Mouse (Mus musculus) limb, embryonic 13.5 days (tissue): ENCODE results near the gene Kcnh6. TPM values are rescaled to one million over a fixed set of nuclear protein-coding genes. Genes with fewer than 3 reads are reported as not detected.

Experiments used
- ATAC-seq: fragments of 200-750 bp; cut with Nextera tagmentation; 2 replicates; pipeline ENCODE4 v1.8.0; 2017; ENCODE audit warnings: low read depth, moderate number of reproducible peaks, moderate TSS enrichment; ENCODE audit not compliant: low FRiP score
- H3K27ac ChIP-seq: fragments of 300-500 bp; sonication (generic); 2 replicates; pipeline ENCODE4 v1.5.1; 2015; ENCODE audit warnings: inconsistent platforms, mild to moderate bottlenecking, moderate library complexity
- H3K27me3 ChIP-seq: fragments of 300-500 bp; sonication (generic); 2 replicates; pipeline ENCODE4 v1.6.1; 2015; ENCODE audit warnings: mild to moderate bottlenecking, inconsistent platforms
- H3K36me3 ChIP-seq: fragments of 300-500 bp; sonication (generic); 2 replicates; pipeline ENCODE4 v1.6.1; 2015; ENCODE audit warnings: inconsistent platforms, mild to moderate bottlenecking, moderate library complexity
- H3K4me1 ChIP-seq: fragments of 300-500 bp; sonication (generic); 2 replicates; pipeline ENCODE4 v1.6.1; 2015; ENCODE audit warnings: inconsistent platforms
- H3K4me2 ChIP-seq: fragments of 300-500 bp; sonication (generic); replicated peaks from 2 replicates; pipeline ENCODE4 v1.6.1; 2015; ENCODE audit warnings: inconsistent platforms, mild to moderate bottlenecking, moderate library complexity
- H3K4me3 ChIP-seq: fragments of 300-500 bp; sonication (generic); 2 replicates; pipeline ENCODE4 v1.5.1; 2015; ENCODE audit warnings: moderate library complexity, mild to moderate bottlenecking, inconsistent platforms
- H3K9ac ChIP-seq: fragments of 300-500 bp; sonication (generic); 2 replicates; pipeline ENCODE4 v1.6.1; 2015; ENCODE audit warnings: mild to moderate bottlenecking, inconsistent platforms
- H3K9me3 ChIP-seq: fragments of 300-500 bp; sonication (generic); 2 replicates; pipeline ENCODE4 v1.6.1; 2016; ENCODE audit warnings: inconsistent platforms
- WGBS: fragments of 180-500 bp; shearing (Covaris S2); methylation state at CpG from one replicate; pipeline ENCODE4 v1.1.7; 2015; 5-methylcytosine and 5-hydroxymethylcytosine counted together
- polyA plus RNA-seq: library from polyadenylated mRNA; unstranded; fragments of >200 nt; fragmentation: Nextera tagmentation; extraction: Ambion mirVana; gene quantifications from 2 replicates; pipeline ENCODE4 v1.2.1, GENCODE M21; 2015

Kcnh6 gene
- polyA plus RNA-seq, 1 experiment from 2014 or later, result 0.22 TPM

DNA sequence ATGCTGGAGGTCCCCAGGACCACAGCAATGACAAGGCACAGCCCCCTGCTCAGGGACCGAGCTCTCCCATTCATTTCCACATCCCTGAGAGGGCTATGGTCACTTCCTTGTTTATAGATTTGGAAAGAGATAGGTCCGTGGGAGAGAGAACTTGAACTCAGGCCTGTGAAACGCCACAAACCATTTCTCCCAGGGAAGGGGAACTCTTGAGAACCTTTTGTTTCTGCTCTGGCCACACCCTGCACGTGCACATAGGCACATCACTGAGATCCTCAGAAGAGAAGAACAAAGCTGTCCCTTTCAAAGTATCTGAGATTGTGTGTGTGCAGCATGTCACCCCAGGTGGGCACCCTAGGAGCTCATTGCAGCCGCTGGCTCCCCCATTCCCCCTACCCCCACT, 29.3 kb upstream of the Kcnh6 start:
- Histone ChIP-seq H3K36me3 (no peaks in the 10 kb centered on the region), H3K4me2 (no peak overlapping the region), H3K9me3 (no peaks in the 10 kb centered on the region), H3K4me3 (no peak overlapping the region), H3K27ac (no peak overlapping the region), H3K4me1 (no peaks in the 10 kb centered on the region), H3K27me3 (peaks cover 4% of the 10 kb centered on the region; the same call in 1 of the 2 replicates), H3K9ac (no peak overlapping the region)
- 68% methylated on average over 5 of the region's 5 CpGs for WGBS
- no peak for ATAC-seq

DNA sequence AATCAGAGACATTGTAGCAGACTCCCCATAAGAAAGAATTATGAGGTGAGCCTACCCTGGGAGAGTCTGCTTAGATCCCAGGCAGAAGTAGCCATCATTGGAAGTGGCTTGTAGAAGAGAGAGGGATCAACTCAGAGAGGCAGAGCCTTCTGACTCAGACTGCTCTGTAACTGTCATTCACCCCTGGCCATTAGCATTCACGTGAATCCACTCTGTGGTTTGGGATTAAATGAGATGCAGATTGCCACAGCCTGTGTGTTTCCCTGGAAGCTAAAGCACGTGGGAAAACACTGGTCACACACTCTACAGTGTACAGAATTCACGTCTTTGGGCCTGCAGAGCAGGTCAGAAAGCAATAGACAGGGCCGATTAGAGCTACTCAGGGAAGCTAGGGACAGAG, 23.5 kb upstream of the Kcnh6 start:
- Histone ChIP-seq H3K27ac (no peak overlapping the region), H3K36me3 (no peaks in the 10 kb centered on the region), H3K27me3 (no peaks in the 10 kb centered on the region), H3K4me3 (no peak overlapping the region), H3K9me3 (no peaks in the 10 kb centered on the region), H3K4me2 (no peak overlapping the region), H3K9ac (no peak overlapping the region), H3K4me1 (no peaks in the 10 kb centered on the region)
- WGBS, result 59% methylated on average over 4 of the region's 4 CpGs
- ATAC-seq, result no peak

DNA sequence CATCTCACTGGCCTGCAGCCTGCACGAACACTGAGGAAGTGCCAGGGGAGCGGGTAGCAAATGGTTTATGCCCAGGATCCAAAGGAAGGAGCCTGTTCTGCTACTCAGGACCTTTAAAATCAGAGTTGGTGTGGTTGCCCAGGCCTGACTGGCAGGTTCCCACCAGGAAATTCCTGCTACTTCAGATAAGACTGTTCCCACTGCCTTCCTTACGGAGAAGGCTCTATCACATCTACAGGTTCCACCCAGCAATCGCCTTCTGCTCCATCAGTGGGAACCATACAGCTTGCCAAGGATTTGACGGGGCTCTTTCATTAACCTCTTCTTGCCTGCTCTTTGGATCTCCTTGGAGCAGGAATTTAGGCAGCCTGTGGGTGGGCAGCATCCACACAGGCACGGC, 20.5 kb upstream of the Kcnh6 start:
- Histone ChIP-seq H3K27ac (no peak overlapping the region), H3K27me3 (no peaks in the 10 kb centered on the region), H3K9ac (no peak overlapping the region), H3K4me2 (no peak overlapping the region), H3K4me1 (no peaks in the 10 kb centered on the region), H3K36me3 (no peaks in the 10 kb centered on the region), H3K9me3 (no peaks in the 10 kb centered on the region), H3K4me3 (no peak overlapping the region)
- WGBS, result 78% methylated on average over 6 of the region's 6 CpGs
- ATAC-seq, result no peak

DNA sequence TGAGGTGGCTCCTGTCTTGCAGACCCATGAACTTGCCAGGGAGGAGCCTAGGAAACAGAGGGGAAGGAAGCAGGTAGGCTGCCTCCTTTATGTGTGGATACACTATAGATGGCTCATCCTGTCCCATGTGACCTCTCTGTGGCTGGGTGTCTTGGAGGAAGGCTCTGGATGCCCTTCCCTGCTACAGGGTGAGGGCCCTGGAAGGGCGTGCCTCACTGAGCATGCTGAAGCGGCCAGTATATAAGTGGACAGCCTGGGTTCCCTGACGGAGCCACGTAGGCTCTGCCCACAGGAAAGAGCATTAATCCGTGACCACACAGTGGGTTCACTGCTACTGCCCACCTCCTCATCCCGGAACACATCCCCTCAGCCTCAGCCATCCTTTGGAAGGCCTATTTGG, 18.5 kb upstream of the Kcnh6 start:
- no peak for ATAC-seq
- Histone ChIP-seq H3K9ac (no peak overlapping the region), H3K4me1 (no peaks in the 10 kb centered on the region)

DNA sequence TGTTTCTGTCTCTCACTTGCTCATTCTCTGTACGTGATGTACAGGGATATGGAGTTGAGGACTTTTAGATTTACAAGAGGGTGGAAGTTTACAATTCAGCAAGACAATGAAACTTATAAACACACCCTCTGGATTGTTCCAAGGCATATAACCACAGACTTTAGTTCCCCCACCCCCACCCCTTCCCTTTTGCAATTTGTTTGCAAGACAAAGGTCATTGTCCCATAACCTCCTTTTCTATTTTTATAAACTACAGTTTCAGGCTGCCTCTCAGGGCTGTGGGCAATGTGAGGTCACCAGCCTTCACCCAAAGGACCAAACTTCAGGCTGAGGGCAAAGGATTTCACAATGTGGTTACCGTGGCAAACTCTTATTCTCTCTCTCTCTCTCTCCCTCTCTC, 17.7 kb upstream of the Kcnh6 start:
- no peak for ATAC-seq

More for the DNA sequence above, 18.5 kb upstream of the Kcnh6 start:
- H3K9me3 ChIP-seq, result no peaks in the 10 kb centered on the region
- no peaks in the 10 kb centered on the region for H3K27me3 ChIP-seq
- H3K4me3 ChIP-seq, result no peak overlapping the region
- H3K27ac ChIP-seq, result no peak overlapping the region
- no peaks in the 10 kb centered on the region for H3K36me3 ChIP-seq
- WGBS, result 87% methylated on average over 6 of the region's 6 CpGs
- H3K4me2 ChIP-seq, result no peak overlapping the region

DNA sequence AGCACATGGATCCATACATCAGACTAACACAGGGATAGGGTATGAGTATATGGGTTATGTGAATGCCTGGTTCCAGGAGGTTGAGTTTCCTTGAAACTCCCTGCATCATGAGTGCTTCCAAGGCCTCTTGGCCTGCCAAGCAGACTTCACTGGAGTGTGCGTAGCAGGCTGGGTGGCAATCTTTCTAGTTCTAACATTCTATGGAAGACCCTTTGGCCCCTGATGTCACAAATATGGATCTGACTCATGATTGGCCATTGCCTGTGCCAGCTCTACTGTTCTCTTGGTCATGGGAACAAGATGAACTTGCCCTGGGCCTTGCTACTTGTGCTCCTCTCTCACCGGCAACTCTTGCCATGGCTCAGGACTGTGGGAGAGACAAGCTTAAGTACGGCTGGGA, 13.5 kb upstream of the Kcnh6 start, which contains the start of gene Ace3:
Ace3 (plus strand) TSS at position 301 of the 400 bp plus-strand sequence.
- Histone ChIP-seq H3K27ac (no peak within 1 kb of the TSS), H3K4me2 (no peak within 1 kb of the TSS), H3K9me3 (no peaks in the 10 kb centered on the region), H3K9ac (no peak within 1 kb of the TSS), H3K36me3 (no peaks in the 10 kb centered on the region), H3K4me3 (no peak within 1 kb of the TSS), H3K27me3 (no peaks in the 10 kb centered on the region), H3K4me1 (no peaks in the 10 kb centered on the region)
- ATAC-seq, result no peak
- 96% methylated on average over 3 of the region's 3 CpGs for WGBS

More for the DNA sequence above, 17.7 kb upstream of the Kcnh6 start:
- Histone ChIP-seq H3K4me2 (no peak overlapping the region), H3K9me3 (no peaks in the 10 kb centered on the region), H3K9ac (no peak overlapping the region), H3K4me3 (no peak overlapping the region), H3K27ac (no peak overlapping the region), H3K4me1 (no peaks in the 10 kb centered on the region), H3K36me3 (no peaks in the 10 kb centered on the region), H3K27me3 (no peaks in the 10 kb centered on the region)
- WGBS, result 65% methylated on average over 2 of the region's 2 CpGs

DNA sequence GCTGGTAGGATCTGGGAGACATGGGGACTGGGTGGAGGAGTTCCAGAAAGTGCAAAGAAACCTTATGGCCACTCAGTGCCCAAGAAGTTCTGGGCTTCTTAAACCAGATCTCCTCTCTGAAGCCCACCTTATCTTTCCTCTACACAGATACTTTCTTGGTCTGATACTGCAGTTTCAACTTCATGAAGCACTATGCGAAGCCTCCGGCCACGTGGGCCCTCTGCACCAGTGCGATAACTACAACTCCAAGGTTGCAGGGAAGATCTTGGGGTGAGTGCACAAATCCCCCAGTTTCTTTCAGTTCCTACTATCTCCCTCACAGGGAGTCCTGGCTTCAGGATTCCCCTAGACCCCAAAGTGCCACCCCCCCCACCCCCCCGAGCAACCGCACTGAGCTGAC, 7.9 kb upstream of the Kcnh6 start:
- H3K27me3 ChIP-seq, result no peaks in the 10 kb centered on the region
- H3K4me3 ChIP-seq, result no peak overlapping the region
- H3K27ac ChIP-seq, result no peak overlapping the region
- no peak for ATAC-seq
- 91% methylated on average over 6 of the region's 6 CpGs for WGBS
- H3K36me3 ChIP-seq, result no peaks in the 10 kb centered on the region
- no peak overlapping the region for H3K9ac ChIP-seq
- H3K4me1 ChIP-seq, result no peaks in the 10 kb centered on the region
- H3K9me3 ChIP-seq, result no peaks in the 10 kb centered on the region
- no peak overlapping the region for H3K4me2 ChIP-seq

DNA sequence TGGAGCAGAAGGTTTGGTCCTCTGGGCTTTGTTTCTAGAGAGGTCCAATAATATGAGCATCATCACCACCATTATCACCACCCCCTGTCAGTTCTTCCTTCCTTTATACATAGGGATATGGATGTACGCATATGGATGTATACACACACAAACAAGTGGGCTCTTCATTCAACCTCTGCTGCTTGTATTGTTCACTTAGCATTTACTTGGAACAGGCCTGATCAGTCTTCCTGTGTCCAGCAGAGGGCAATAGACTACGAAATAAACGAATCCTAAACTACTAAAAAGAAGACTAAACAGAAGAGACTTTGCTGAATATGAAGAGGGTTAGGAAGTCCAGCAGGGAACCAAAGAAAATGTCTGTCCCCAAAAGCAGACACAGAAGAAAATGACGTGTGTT, 6.2 kb upstream of the Kcnh6 start:
- H3K9ac ChIP-seq, result no peak overlapping the region
- H3K4me3 ChIP-seq, result no peak overlapping the region
- no peak overlapping the region for H3K4me2 ChIP-seq
- no peak overlapping the region for H3K27ac ChIP-seq
- no peaks in the 10 kb centered on the region for H3K4me1 ChIP-seq
- no peaks in the 10 kb centered on the region for H3K36me3 ChIP-seq
- H3K9me3 ChIP-seq, result no peaks in the 10 kb centered on the region
- no peaks in the 10 kb centered on the region for H3K27me3 ChIP-seq
- ATAC-seq, result no peak
- 41% methylated on average over 4 of the region's 4 CpGs for WGBS

DNA sequence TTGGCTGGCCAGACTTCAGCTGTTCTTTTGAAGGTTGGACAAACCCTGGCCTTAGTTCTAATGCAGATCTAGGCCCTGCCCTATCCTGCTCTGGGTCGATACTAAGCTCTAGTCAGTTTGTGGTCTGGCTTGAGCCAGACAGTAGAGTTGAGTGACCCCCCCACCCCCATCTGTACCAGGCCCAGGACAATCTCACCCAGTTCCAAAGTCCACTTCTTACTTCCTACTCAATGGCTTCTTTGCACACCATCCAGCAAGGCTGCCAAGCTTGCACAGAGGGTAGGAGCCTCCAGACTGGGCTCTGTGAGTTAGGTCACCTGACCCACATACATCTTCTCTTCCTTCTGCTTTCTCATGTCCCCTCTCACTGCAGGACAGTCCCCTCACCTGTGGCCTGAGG, 3.3 kb upstream of the Kcnh6 start:
- peaks cover 16% of the 10 kb centered on the region for H3K27me3 ChIP-seq
- no peak overlapping the region for H3K9ac ChIP-seq

DNA sequence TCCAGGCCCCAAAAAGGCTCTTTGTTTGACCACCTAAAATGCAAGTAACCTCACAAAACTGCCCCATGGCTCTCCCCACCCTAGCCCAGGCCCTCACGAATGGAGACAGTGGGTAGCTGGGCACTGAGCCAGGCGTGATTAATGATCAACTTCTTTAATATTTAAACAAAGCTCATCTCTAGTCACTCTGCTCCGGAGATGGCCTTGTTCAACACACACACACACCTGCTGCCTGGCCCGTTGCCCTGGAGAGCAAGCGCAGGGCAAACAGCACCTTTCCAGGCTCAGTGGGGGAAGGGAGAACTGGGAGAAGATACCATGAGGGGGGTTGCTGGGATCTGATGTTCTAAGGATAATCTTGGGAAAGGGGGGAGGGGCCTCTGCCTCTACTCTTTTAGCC, 2.0 kb upstream of the Kcnh6 start:
- Histone ChIP-seq H3K27me3 (peaks cover 26% of the 10 kb centered on the region), H3K4me3 (no peak overlapping the region), H3K9me3 (no peaks in the 10 kb centered on the region), H3K36me3 (no peaks in the 10 kb centered on the region), H3K9ac (no peak overlapping the region), H3K4me2 (no peak overlapping the region), H3K4me1 (peaks cover 3% of the 10 kb centered on the region; the same call in 1 of the 2 replicates), H3K27ac (no peak overlapping the region)
- ATAC-seq, result no peak
- 62% methylated on average over 5 of the region's 5 CpGs for WGBS

More for the DNA sequence above, 3.3 kb upstream of the Kcnh6 start:
- H3K36me3 ChIP-seq, result no peaks in the 10 kb centered on the region
- WGBS, result 80% methylated on average over 1 of the region's 1 CpGs
- H3K27ac ChIP-seq, result no peak overlapping the region
- H3K4me3 ChIP-seq, result no peak overlapping the region
- no peaks in the 10 kb centered on the region for H3K9me3 ChIP-seq
- ATAC-seq, result no peak
- no peak overlapping the region for H3K4me2 ChIP-seq
- H3K4me1 ChIP-seq, result peaks cover 3% of the 10 kb centered on the region; the same call in 1 of the 2 replicates

DNA sequence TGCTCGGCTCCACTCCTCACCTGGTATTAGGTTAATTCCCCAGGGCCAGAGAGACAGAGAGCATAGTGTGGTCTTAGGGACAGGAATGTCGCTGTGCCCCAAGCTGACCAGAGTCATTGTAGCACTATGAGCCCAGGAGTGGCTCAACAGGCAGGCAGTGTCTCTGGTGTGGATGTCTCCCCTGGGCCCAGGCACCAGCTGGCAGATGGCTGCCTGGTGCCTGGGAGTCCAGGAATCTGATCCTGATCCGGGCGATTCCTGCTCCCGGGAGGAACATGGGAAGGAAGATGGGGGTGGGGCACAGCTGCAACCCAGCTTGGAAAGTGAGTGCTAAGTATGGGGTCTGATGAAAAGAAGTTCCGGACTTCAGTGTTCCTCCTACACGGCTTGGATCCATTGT, 4.8 kb downstream of the Kcnh6 start:
- Histone ChIP-seq H3K4me1 (peaks cover 17% of the 10 kb centered on the region), H3K27me3 (peaks cover 30% of the 10 kb centered on the region), H3K27ac (no peak overlapping the region), H3K4me3 (no peak overlapping the region), H3K4me2 (no peak overlapping the region), H3K36me3 (no peaks in the 10 kb centered on the region), H3K9ac (no peak overlapping the region), H3K9me3 (no peaks in the 10 kb centered on the region)
- peak; percentile 46; the same call in 1 of the 2 replicates for ATAC-seq
- WGBS, result 46% methylated on average over 7 of the region's 7 CpGs

DNA sequence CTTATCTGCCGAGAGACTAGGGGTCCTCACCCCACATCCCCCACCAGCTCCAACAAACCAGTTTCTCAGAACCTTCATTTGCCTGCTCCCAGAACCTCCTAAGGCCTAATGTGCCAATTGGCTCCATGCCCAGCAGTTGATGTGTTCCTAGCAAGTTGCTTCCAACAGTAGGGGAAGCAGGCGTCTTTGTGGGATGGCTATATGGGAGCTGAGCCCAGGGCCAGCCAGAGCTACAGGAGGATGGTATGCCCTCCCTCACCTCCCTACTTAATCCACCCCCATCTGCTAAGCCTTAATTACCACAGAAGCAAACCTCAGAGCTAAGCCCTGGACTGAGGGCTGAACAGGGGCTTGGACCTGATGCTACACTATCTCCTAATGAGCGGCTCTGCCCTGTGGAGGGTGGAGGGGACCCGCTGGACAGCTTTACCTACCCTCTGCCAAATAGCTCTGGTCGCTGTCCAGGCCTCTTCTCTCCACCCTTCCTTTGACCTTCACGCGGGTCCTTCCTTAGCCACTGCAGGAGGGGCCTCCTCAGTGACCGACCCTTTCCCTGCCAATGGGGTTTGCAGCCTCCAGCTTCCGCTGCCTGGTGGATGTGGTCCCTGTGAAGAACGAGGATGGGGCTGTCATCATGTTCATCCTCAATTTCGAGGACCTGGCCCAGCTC, 5.8 kb downstream of the Kcnh6 start:
- WGBS, result 64% methylated on average over 11 of the region's 11 CpGs
- H3K4me3 ChIP-seq, result no peak overlapping the region
- 0 out of 2 replicates have a peak, but pooled peaks have one; percentile 30 for ATAC-seq

DNA sequence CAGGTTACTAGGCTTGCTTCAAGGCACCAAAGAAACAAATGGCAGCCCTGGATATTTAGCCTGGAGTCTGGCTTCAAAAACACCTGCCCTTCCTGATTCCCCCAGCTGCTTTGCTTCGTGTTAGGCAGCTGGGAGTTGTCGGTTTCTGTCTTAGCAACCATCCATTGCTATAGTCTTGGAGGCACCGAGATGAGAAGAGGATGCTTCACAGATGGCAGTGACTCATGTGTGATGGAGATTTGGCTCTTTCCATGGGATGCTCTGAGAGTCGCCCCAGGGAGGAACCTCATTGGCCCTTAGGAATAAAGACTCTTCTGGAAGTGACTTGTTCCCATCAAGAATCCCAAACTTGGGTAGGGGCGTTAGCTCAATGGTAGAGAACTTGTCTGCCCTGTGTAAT, 8.5 kb downstream of the Kcnh6 start:
- Histone ChIP-seq H3K4me2 (no peak overlapping the region), H3K9ac (no peak overlapping the region), H3K27ac (no peak overlapping the region), H3K36me3 (no peaks in the 10 kb centered on the region), H3K9me3 (no peaks in the 10 kb centered on the region), H3K4me3 (no peak overlapping the region), H3K27me3 (peaks cover 34% of the 10 kb centered on the region), H3K4me1 (peaks cover 23% of the 10 kb centered on the region)
- 68% methylated on average over 5 of the region's 5 CpGs for WGBS
- no peak for ATAC-seq

More for the DNA sequence above, 5.8 kb downstream of the Kcnh6 start:
- peaks cover 14% of the 10 kb centered on the region for H3K4me1 ChIP-seq
- H3K36me3 ChIP-seq, result no peaks in the 10 kb centered on the region
- H3K27me3 ChIP-seq, result peaks cover 27% of the 10 kb centered on the region
- no peak overlapping the region for H3K27ac ChIP-seq
- H3K9ac ChIP-seq, result no peak overlapping the region
- H3K4me2 ChIP-seq, result no peak overlapping the region
- H3K9me3 ChIP-seq, result no peaks in the 10 kb centered on the region
